Mouse (Mus musculus) stomach, embryonic 14.5 days (tissue): ENCODE results near the gene Trim47. TPM values are rescaled to one million over a fixed set of nuclear protein-coding genes. Genes with fewer than 3 reads are reported as not detected.

Source experiments
- ATAC-seq: fragments of 200-750 bp; cut with Nextera tagmentation; 2 replicates; pipeline ENCODE4 v1.8.0; 2017; ENCODE audit warnings: low read depth, moderate TSS enrichment; ENCODE audit not compliant: insufficient number of reproducible peaks, insufficient read depth, low FRiP score
- H3K27ac ChIP-seq: fragments of 300-500 bp; sonication (generic); 2 replicates; pipeline ENCODE4 v1.5.1; 2014; ENCODE audit warnings: mild to moderate bottlenecking, low read length, moderate library complexity, mixed read lengths
- H3K27me3 ChIP-seq: fragments of 300-500 bp; sonication (generic); 2 replicates; pipeline ENCODE4 v1.6.1; 2014; ENCODE audit warnings: low read length, control low read depth, mixed read lengths; ENCODE audit not compliant: control insufficient read depth, insufficient read depth
- H3K36me3 ChIP-seq: fragments of 300-500 bp; sonication (generic); 2 replicates; pipeline ENCODE4 v1.6.1; 2014; ENCODE audit warnings: mild to moderate bottlenecking, control low read depth, low read length, moderate library complexity, mixed read lengths; ENCODE audit not compliant: control insufficient read depth, insufficient read depth
- H3K4me1 ChIP-seq: fragments of 300-500 bp; sonication (generic); 2 replicates; pipeline ENCODE4 v1.6.1; 2014; ENCODE audit warnings: low read length, control low read depth, mixed read lengths; ENCODE audit not compliant: control insufficient read depth, insufficient read depth
- H3K4me2 ChIP-seq: fragments of 300-500 bp; sonication (generic); replicated peaks from 2 replicates; pipeline ENCODE4 v1.6.1; 2014; ENCODE audit warnings: low read depth, low read length, control low read depth
- H3K4me3 ChIP-seq: fragments of 300-500 bp; sonication (generic); 2 replicates; pipeline ENCODE4 v1.5.1; 2014; ENCODE audit warnings: low read depth, low read length, control low read depth
- H3K9ac ChIP-seq: fragments of 300-500 bp; sonication (generic); replicated peaks from 2 replicates; pipeline ENCODE4 v1.6.1; 2014; ENCODE audit warnings: low read depth, mild to moderate bottlenecking, control low read depth, low read length, moderate library complexity, mixed read lengths
- H3K9me3 ChIP-seq: fragments of 300-500 bp; sonication (generic); 2 replicates; pipeline ENCODE4 v1.6.1; 2016; ENCODE audit warnings: low read depth, low read length, control low read depth; ENCODE audit not compliant: control insufficient read depth
- WGBS: fragments of 180-500 bp; shearing (Covaris S2); extraction: QIAGEN DNeasy Blood & Tissue Kit; methylation state at CpG from one replicate; pipeline ENCODE4 v1.1.7; 2014; 5-methylcytosine and 5-hydroxymethylcytosine counted together
- polyA plus RNA-seq: library from polyadenylated mRNA; unstranded; fragments of >200 nt; fragmentation: Nextera tagmentation; extraction: Ambion mirVana; gene quantifications from 2 replicates; pipeline ENCODE4 v1.2.1, GENCODE M21; 2014

Trim47 gene
- polyA plus RNA-seq, 1 experiment from 2014 or later, result 12.2 TPM

- no peaks in the 10 kb centered on the region for H3K27me3 ChIP-seq
- peak within 1 kb of the TSS; percentile 44 for H3K4me2 ChIP-seq
- peak; percentile 81 for ATAC-seq
- peak within 1 kb of the TSS; percentile 82; the same call in 1 of the 2 replicates for H3K27ac ChIP-seq
- 56% methylated on average over 22 of the region's 22 CpGs for WGBS
- peaks cover 36% of the 10 kb centered on the region for H3K36me3 ChIP-seq
- no peaks in the 10 kb centered on the region for H3K9me3 ChIP-seq
- peaks cover 9% of the 10 kb centered on the region for H3K4me1 ChIP-seq
- 0 out of 2 replicates have a peak within 1 kb of the TSS, but pooled peaks have one; percentile 18 for H3K9ac ChIP-seq
- H3K4me3 ChIP-seq, result no peak within 1 kb of the TSS
These were observed 49.4 kb downstream of the Trim47 start, which contains the start of gene Unc13d for GRCm38 (mm10) chr11:116077446-116078204. Gene Unc13d (minus strand): TSS chr11:116077961.

GRCm38 (mm10) chr11:116076836-116077235, 50.2 kb downstream of the Trim47 start:
- Histone ChIP-seq H3K9ac (no peak overlapping the region), H3K36me3 (peaks cover 29% of the 10 kb centered on the region), H3K4me1 (peaks cover 9% of the 10 kb centered on the region), H3K27me3 (no peaks in the 10 kb centered on the region), H3K4me2 (peak overlapping the region; percentile 44; the same call in 1 of the 2 replicates), H3K27ac (no peak overlapping the region), H3K4me3 (no peak overlapping the region), H3K9me3 (no peaks in the 10 kb centered on the region)
- 76% methylated on average over 7 of the region's 7 CpGs for WGBS
- ATAC-seq, result no peak

GRCm38 (mm10) chr11:116076266-116076540, 50.8 kb downstream of the Trim47 start:
- no peak; the same call in 1 of the 2 replicates for ATAC-seq
- H3K27me3 ChIP-seq, result no peaks in the 10 kb centered on the region
- WGBS, result 59% methylated on average over 7 of the region's 7 CpGs
- no peak overlapping the region for H3K4me2 ChIP-seq
- no peak overlapping the region for H3K27ac ChIP-seq
- peaks cover 9% of the 10 kb centered on the region for H3K4me1 ChIP-seq
- H3K36me3 ChIP-seq, result peaks cover 23% of the 10 kb centered on the region
- no peak overlapping the region for H3K9ac ChIP-seq
- H3K4me3 ChIP-seq, result no peak overlapping the region
- H3K9me3 ChIP-seq, result no peaks in the 10 kb centered on the region

DNA sequence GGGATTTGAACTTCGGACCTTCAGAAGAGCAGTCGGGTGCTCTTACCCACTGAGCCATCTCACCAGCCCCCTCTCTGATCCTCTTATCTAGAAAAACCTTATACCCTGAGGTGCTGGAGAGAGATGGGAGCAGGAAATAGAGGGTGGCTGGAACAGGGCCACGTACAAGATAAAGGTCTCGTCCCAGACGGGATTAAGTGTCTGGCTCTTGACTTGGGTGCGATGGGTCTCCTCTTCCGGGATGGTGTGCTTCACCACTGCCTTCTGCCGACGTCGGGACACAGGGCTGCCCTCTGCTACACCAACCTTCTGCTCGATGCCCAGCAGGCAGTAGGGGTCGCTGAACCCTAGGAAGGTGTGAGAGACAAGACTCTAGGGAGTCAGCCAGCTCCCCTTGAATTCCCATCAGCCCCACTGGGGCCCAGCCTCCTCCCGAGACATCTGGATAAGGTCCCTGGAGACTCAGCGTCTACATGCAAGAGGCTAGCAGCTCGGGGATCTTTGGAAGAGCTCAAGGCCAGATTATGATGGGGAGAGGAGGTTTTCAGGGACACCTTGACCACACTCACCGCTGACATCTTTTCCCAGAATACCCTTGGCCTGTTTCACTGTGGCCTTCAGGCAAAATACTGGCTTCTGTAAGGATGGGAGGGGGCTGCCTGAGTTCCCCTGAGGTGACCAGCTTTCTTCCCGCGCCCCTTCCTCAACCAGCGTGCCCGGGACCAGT, 51.3 kb downstream of the Trim47 start:
- Histone ChIP-seq H3K9me3 (no peaks in the 10 kb centered on the region), H3K36me3 (peaks cover 19% of the 10 kb centered on the region), H3K4me3 (no peak overlapping the region), H3K4me2 (no peak overlapping the region), H3K9ac (no peak overlapping the region), H3K27me3 (no peaks in the 10 kb centered on the region), H3K27ac (no peak overlapping the region), H3K4me1 (peaks cover 9% of the 10 kb centered on the region)
- no peak for ATAC-seq
- WGBS, result 59% methylated on average over 20 of the region's 20 CpGs

DNA sequence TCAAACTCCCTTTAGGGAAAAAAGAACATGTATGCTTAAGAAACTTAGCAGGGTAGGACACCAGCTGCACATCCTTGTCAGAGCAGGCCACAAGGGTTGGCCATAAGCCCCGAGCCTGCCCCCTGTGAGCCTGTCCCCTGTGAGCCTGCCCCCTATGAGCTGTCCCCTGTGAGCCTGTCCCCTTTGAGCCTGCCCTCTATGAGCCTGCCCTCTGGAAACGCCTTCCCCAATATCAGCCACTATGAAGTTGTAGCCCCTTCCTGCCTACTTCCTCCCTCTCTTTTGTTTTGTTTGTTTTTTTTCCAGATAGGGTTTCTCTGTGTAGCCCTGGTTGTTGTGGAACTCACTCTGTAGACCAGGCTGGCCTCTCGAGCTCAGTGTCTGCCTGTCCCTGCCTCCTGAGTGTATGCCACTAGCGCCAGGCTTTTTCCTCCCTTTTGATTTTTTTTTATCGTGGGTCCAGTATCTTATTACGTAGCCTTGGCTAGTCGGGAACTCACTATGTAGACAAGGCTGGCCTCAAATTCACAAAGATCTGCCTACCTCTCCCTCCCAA, 52.5 kb downstream of the Trim47 start:
- Histone ChIP-seq H3K27me3 (no peaks in the 10 kb centered on the region), H3K4me3 (no peak overlapping the region), H3K4me2 (no peak overlapping the region), H3K36me3 (peaks cover 7% of the 10 kb centered on the region), H3K9me3 (no peaks in the 10 kb centered on the region), H3K9ac (no peak overlapping the region), H3K4me1 (peaks cover 9% of the 10 kb centered on the region), H3K27ac (no peak overlapping the region)
- 54% methylated on average over 7 of the region's 7 CpGs for WGBS
- no peak for ATAC-seq

DNA sequence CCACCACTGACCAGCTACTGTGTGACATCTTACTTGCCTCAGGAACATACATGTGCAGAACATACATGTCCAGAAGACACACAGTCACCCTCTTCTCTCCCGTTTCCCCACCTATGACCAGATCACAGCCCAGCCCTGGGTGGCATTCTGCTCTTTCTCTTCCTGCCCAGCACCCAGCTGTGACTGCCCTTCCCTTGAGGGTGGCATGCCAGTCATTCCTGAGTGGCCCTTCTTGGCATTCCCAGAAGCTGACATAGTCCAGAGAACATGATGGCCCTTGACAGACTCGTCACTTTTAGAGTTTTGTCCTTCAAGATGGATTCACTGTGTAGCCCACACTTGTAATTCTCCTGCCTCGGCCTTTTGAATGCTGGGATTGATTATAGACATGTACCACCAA, 54.4 kb downstream of the Trim47 start:
- no peak for ATAC-seq
- Histone ChIP-seq H3K27ac (no peak overlapping the region), H3K4me2 (no peak overlapping the region), H3K27me3 (no peaks in the 10 kb centered on the region), H3K36me3 (no peaks in the 10 kb centered on the region), H3K9me3 (no peaks in the 10 kb centered on the region), H3K4me3 (no peak overlapping the region), H3K9ac (no peak overlapping the region), H3K4me1 (no peaks in the 10 kb centered on the region)
- 74% methylated on average over 3 of the region's 3 CpGs for WGBS

- Histone ChIP-seq H3K9me3 (no peaks in the 10 kb centered on the region), H3K36me3 (no peaks in the 10 kb centered on the region), H3K4me2 (no peak overlapping the region), H3K4me3 (no peak overlapping the region), H3K9ac (no peak overlapping the region), H3K27me3 (no peaks in the 10 kb centered on the region), H3K4me1 (no peaks in the 10 kb centered on the region), H3K27ac (no peak overlapping the region)
- ATAC-seq, result no peak
- 68% methylated on average over 5 of the region's 5 CpGs for WGBS
These were observed 55.5 kb downstream of the Trim47 start for GRCm38 (mm10) chr11:116071510-116071909.

GRCm38 (mm10) chr11:116065345-116065744, 61.7 kb downstream of the Trim47 start:
- H3K27me3 ChIP-seq, result no peaks in the 10 kb centered on the region
- no peak overlapping the region for H3K27ac ChIP-seq
- WGBS, result 86% methylated on average over 12 of the region's 12 CpGs
- H3K9ac ChIP-seq, result no peak overlapping the region
- H3K4me1 ChIP-seq, result no peaks in the 10 kb centered on the region
- H3K4me2 ChIP-seq, result no peak overlapping the region
- H3K4me3 ChIP-seq, result no peak overlapping the region
- peaks cover 9% of the 10 kb centered on the region for H3K36me3 ChIP-seq
- H3K9me3 ChIP-seq, result no peaks in the 10 kb centered on the region
- no peak for ATAC-seq
